Mouse (Mus musculus): ENCODE measurements around the gene BC017158.
"Not testable (repeated sequence)": the region's sequence is repeated elsewhere in the genome, so short reads cannot be mapped to it uniquely, and the experiment has no call there.

BC017158 gene

GRCm38 (mm10) chr7:128297617-128298480 lies at the start of gene BC017158:
Gene BC017158, minus strand, starts transcription at chr7:128298170.
- DNase-seq: peak; percentile 77

- no peak for DNase-seq
Measured at GRCm38 (mm10) chr7:128346991-128347390, 49.0 kb upstream of the BC017158 start.

- DNase-seq: no peak
Measured at GRCm38 (mm10) chr7:128346522-128346921, 48.6 kb upstream of the BC017158 start.

GRCm38 (mm10) chr7:128345691-128346090 lies 47.7 kb upstream of the BC017158 start:
- no peak for DNase-seq

- peak; percentile 73 for DNase-seq
Measured at GRCm38 (mm10) chr7:128344928-128345653, 47.1 kb upstream of the BC017158 start.

GRCm38 (mm10) chr7:128344488-128344887 lies 46.5 kb upstream of the BC017158 start:
- DNase-seq: no peak

- DNase-seq: not testable (repeated sequence)
Measured at GRCm38 (mm10) chr7:128342691-128343090, 44.7 kb upstream of the BC017158 start.

- not testable (repeated sequence) for DNase-seq
Measured at GRCm38 (mm10) chr7:128340321-128340720, 42.4 kb upstream of the BC017158 start.

- no peak for DNase-seq
Measured at GRCm38 (mm10) chr7:128332896-128333295, 34.9 kb upstream of the BC017158 start.

GRCm38 (mm10) chr7:128330981-128331380 lies 33.0 kb upstream of the BC017158 start:
- DNase-seq: no peak

GRCm38 (mm10) chr7:128324977-128325376 lies 27.0 kb upstream of the BC017158 start:
- no peak for DNase-seq

- no peak for DNase-seq
Measured at GRCm38 (mm10) chr7:128321260-128321659, 23.3 kb upstream of the BC017158 start.

GRCm38 (mm10) chr7:128320219-128320816 lies 22.3 kb upstream of the BC017158 start:
- no peak for DNase-seq

- no peak for DNase-seq
Measured at GRCm38 (mm10) chr7:128319140-128319539, 21.2 kb upstream of the BC017158 start.

- DNase-seq: no peak
Measured at GRCm38 (mm10) chr7:128317011-128317410, 19.0 kb upstream of the BC017158 start.

- no peak for DNase-seq
Measured at GRCm38 (mm10) chr7:128314491-128314890, 16.5 kb upstream of the BC017158 start.

GRCm38 (mm10) chr7:128313601-128314000 lies 15.6 kb upstream of the BC017158 start:
- no peak for DNase-seq

- DNase-seq: no peak
Measured at GRCm38 (mm10) chr7:128312375-128313059, 14.5 kb upstream of the BC017158 start.

- DNase-seq: no peak
Measured at GRCm38 (mm10) chr7:128311811-128312210, 13.8 kb upstream of the BC017158 start.

- DNase-seq: no peak
Measured at GRCm38 (mm10) chr7:128311263-128311662, 13.3 kb upstream of the BC017158 start.

- DNase-seq: no peak
Measured at GRCm38 (mm10) chr7:128310229-128310688, 12.3 kb upstream of the BC017158 start.

- DNase-seq: no peak
Measured at GRCm38 (mm10) chr7:128309776-128310175, 11.8 kb upstream of the BC017158 start.

- DNase-seq: no peak
Measured at GRCm38 (mm10) chr7:128309216-128309615, 11.2 kb upstream of the BC017158 start.
